Mouse (Mus musculus): ENCODE results near the gene Rad9a.
A peak's percentile ranks its signal among the peaks of the same experiment; 100 is the strongest.

The Rad9a gene

GRCm38 (mm10) chr19:4192251-4192985 is 9.0 kb downstream of the Rad9a start:
- DNase-seq, result peak; percentile 33

- DNase-seq, result peak; percentile 99
Measured at GRCm38 (mm10) chr19:4191528-4192250, 9.8 kb downstream of the Rad9a start, which contains the start of gene Ppp1ca. Ppp1ca (plus strand) TSS chr19:4192065.

- peak; percentile 92 for DNase-seq
Measured at GRCm38 (mm10) chr19:4190831-4191334, 10.6 kb downstream of the Rad9a start, which contains the start of gene Tbc1d10c. Tbc1d10c (minus strand) TSS chr19:4191284.

- DNase-seq, result peak; percentile 52
Measured at GRCm38 (mm10) chr19:4189051-4189620, 12.3 kb downstream of the Rad9a start.

GRCm38 (mm10) chr19:4187303-4187702 is 14.2 kb downstream of the Rad9a start:
- no peak for DNase-seq

GRCm38 (mm10) chr19:4184976-4185975 is 16.2 kb downstream of the Rad9a start:
- peak; percentile 88 for DNase-seq

- no peak for DNase-seq
Measured at GRCm38 (mm10) chr19:4183689-4184088, 17.8 kb downstream of the Rad9a start.

GRCm38 (mm10) chr19:4181892-4182291 is 19.6 kb downstream of the Rad9a start:
- peak; percentile 41 for DNase-seq

GRCm38 (mm10) chr19:4180411-4180810 is 21.1 kb downstream of the Rad9a start:
- DNase-seq, result no peak

GRCm38 (mm10) chr19:4175368-4175947 is 26.0 kb downstream of the Rad9a start, which contains the start of gene Carns1:
Carns1 (minus strand) TSS chr19:4175479.
- no peak for DNase-seq

- no peak for DNase-seq
Measured at GRCm38 (mm10) chr19:4172925-4173324, 28.5 kb downstream of the Rad9a start.

- DNase-seq, result peak; percentile 27
Measured at GRCm38 (mm10) chr19:4171393-4172290, 29.8 kb downstream of the Rad9a start.

GRCm38 (mm10) chr19:4170723-4171392 is 30.6 kb downstream of the Rad9a start:
- DNase-seq, result no peak

- no peak for DNase-seq
Measured at GRCm38 (mm10) chr19:4169810-4170209, 31.7 kb downstream of the Rad9a start.

- DNase-seq, result peak; percentile 100
Measured at GRCm38 (mm10) chr19:4169378-4169784, 32.1 kb downstream of the Rad9a start.

GRCm38 (mm10) chr19:4166678-4167476 is 34.6 kb downstream of the Rad9a start:
- no peak for DNase-seq

- DNase-seq, result no peak
Measured at GRCm38 (mm10) chr19:4164721-4165120, 36.7 kb downstream of the Rad9a start.

GRCm38 (mm10) chr19:4164100-4164499 is 37.4 kb downstream of the Rad9a start:
- no peak for DNase-seq

- DNase-seq, result no peak
Measured at GRCm38 (mm10) chr19:4163543-4163887, 37.9 kb downstream of the Rad9a start.

Data from thymus, postnatal 25 days (tissue).